Mouse (Mus musculus): ENCODE results near the gene Mpz. TPM values are rescaled to one million over a fixed set of nuclear protein-coding genes. Genes with fewer than 3 reads are reported as not detected.
"Not testable (repeated sequence)": the region's sequence is repeated elsewhere in the genome, so short reads cannot be mapped to it uniquely, and the experiment has no call there.

Gene Mpz
- total and polyA plus RNA-seq, 3 experiments, result not detected

DNA sequence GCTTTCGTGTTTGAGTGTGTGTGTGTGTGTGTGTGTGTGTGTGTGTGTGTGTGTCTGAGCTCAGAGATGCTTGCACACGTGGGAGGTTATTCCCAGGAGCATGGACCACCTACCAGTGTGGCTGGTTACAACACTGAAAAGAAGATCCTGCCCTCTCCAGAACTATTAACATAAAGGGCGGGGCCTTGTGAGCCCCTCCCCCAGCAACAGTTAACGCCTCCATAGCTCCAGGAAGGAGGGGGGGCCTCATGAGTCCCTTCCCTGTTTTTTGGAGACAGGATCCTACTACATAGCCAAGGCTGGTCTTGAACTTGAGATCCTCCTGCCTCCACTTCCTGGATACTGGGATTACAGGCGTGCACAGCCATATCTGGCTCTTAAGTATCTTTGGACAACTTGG is 28.7 kb upstream of the Mpz start:
- no peak overlapping the region for H3K4me3 ChIP-seq (ENCODE audit: low read depth, low read length)
- H3K36me3 ChIP-seq (replicated peaks), result peaks cover 7% of the 10 kb centered on the region
- no peaks in the 10 kb centered on the region; the same call in 1 of the 2 replicates for H3K27me3 ChIP-seq (ENCODE audit: insufficient read depth, low read length)
- peaks cover 25% of the 10 kb centered on the region for H3K4me1 ChIP-seq (ENCODE audit: insufficient read depth, low read depth, low read length)
- TF ChIP-seq GATA2 (IDR thresholded peaks at IDR 0.05; ENCODE audit: borderline replicate concordance, low read depth, low read length), result no peak
- no peak for TF ChIP-seq TAL1 (conservative IDR thresholded peaks at IDR 0.05; ENCODE audit: low read depth, low read length)
- TF ChIP-seq GATA1 (IDR thresholded peaks at IDR 0.05; ENCODE audit: borderline replicate concordance, low read length), result no peak
- TF ChIP-seq POLR2AphosphoS5 (IDR thresholded peaks at IDR 0.05; ENCODE audit: insufficient replicate concordance, low read depth, low read length), result no peak
- TF ChIP-seq CTCF (IDR thresholded peaks at IDR 0.05; ENCODE audit: low read depth, low read length), result no peak
- H3K9me3 ChIP-seq (replicated peaks), result no peaks in the 10 kb centered on the region
- DNase-seq (ENCODE audit: low spot score) (no peak), ATAC-seq (ENCODE audit: extremely low read depth, insufficient number of reproducible peaks, low FRiP score, poor library complexity, severe bottlenecking) (no peak)

DNA sequence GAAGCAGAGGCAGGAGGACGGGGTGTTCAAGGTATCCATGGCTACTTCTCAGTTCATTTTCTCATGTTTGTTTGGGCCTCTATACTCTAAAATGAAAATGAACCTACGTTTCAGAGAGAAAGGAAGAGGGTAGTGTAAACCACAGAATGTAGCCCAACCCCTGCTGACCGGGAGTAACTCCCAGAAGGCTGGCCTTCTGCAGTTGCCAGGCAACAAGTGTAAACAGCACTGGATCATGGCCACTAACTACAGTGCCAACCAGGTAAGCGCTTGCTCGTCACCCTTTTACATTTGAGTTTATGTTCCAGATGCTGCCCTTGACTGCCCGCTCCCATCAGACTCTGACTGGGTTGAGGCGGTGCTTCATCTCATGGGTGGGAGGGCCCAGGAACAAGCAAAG is 27.6 kb upstream of the Mpz start:
- Histone ChIP-seq H3K36me3 (replicated peaks) (peaks cover 15% of the 10 kb centered on the region), H3K27me3 (ENCODE audit: insufficient read depth, low read length) (no peaks in the 10 kb centered on the region; the same call in 1 of the 2 replicates), H3K4me1 (ENCODE audit: insufficient read depth, low read depth, low read length) (peaks cover 23% of the 10 kb centered on the region), H3K9me3 (replicated peaks) (no peaks in the 10 kb centered on the region), H3K4me3 (ENCODE audit: low read depth, low read length) (no peak overlapping the region)
- TF ChIP-seq TAL1 (conservative IDR thresholded peaks at IDR 0.05; ENCODE audit: low read depth, low read length), result no peak
- TF ChIP-seq GATA2 (IDR thresholded peaks at IDR 0.05; ENCODE audit: borderline replicate concordance, low read depth, low read length), result no peak
- no peak for TF ChIP-seq POLR2AphosphoS5 (IDR thresholded peaks at IDR 0.05; ENCODE audit: insufficient replicate concordance, low read depth, low read length)
- TF ChIP-seq CTCF (IDR thresholded peaks at IDR 0.05; ENCODE audit: low read depth, low read length), result no peak
- TF ChIP-seq GATA1 (IDR thresholded peaks at IDR 0.05; ENCODE audit: borderline replicate concordance, low read length), result no peak
- DNase-seq (ENCODE audit: low spot score), result no peak
- no peak; the same call in 1 of the 2 replicates for ATAC-seq (ENCODE audit: extremely low read depth, insufficient number of reproducible peaks, low FRiP score, poor library complexity, severe bottlenecking)

DNA sequence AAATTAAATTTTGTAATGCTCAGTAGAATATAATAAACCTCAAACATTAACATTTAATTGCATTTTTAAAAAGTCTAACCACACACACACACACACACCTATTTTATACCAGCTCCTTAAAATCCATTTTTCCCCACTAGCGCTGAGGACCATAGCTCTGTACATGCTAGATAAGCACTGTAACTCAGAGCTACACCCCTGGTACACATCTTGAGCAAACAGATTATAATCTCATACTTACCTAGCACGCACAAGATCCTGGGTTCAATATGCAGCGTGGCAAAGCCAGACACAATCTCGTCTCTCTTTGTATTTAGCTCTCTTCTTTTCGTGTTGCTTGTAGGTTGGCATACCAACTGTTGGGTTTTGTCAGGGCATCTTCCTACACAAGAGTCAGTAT is 26.1 kb upstream of the Mpz start:
- ATAC-seq (ENCODE audit: extremely low read depth, insufficient number of reproducible peaks, low FRiP score, poor library complexity, severe bottlenecking) (peak; percentile 67), DNase-seq (ENCODE audit: low spot score) (no peak)
- no peaks in the 10 kb centered on the region for H3K9me3 ChIP-seq (replicated peaks)
- H3K27me3 ChIP-seq (ENCODE audit: insufficient read depth, low read length), result no peaks in the 10 kb centered on the region; the same call in 1 of the 2 replicates
- no peak overlapping the region for H3K4me3 ChIP-seq (ENCODE audit: low read depth, low read length)
- H3K4me1 ChIP-seq (ENCODE audit: insufficient read depth, low read depth, low read length), result peaks cover 23% of the 10 kb centered on the region
- peak; percentile 32 for TF ChIP-seq TAL1 (conservative IDR thresholded peaks at IDR 0.05; ENCODE audit: low read depth, low read length)
- TF ChIP-seq CTCF (IDR thresholded peaks at IDR 0.05; ENCODE audit: low read depth, low read length), result no peak
- peaks cover 30% of the 10 kb centered on the region for H3K36me3 ChIP-seq (replicated peaks)

DNA sequence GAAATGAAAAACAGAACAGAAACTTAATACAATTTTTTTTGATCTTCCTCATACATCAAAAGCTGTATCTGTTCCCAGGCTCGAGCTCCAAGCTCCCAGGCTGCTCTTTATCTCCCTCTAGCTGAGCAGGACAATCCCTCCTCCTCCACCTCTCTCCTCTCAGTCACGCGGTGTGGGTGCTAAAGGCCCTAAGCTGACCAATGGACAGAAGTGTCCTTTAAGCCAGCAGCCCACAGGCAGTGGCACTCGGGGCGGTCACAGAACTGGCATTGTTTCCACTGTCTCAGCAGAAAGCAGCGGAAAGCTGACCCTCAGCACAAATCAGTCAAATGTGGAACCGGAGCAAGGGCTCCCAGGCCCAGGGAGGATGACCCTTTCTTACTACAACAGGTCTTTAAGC is 21.3 kb upstream of the Mpz start:
- no peaks in the 10 kb centered on the region for H3K27me3 ChIP-seq (ENCODE audit: insufficient read depth, low read length)
- H3K9me3 ChIP-seq (replicated peaks), result no peaks in the 10 kb centered on the region
- H3K36me3 ChIP-seq (replicated peaks), result peaks cover 74% of the 10 kb centered on the region
- peaks cover 8% of the 10 kb centered on the region for H3K4me1 ChIP-seq (ENCODE audit: insufficient read depth, low read depth, low read length)
- ATAC-seq (ENCODE audit: extremely low read depth, insufficient number of reproducible peaks, low FRiP score, poor library complexity, severe bottlenecking) (no peak), DNase-seq (ENCODE audit: low spot score) (no peak)
- no peak overlapping the region for H3K4me3 ChIP-seq (ENCODE audit: low read depth, low read length)
- TF ChIP-seq GATA1 (IDR thresholded peaks at IDR 0.05; ENCODE audit: borderline replicate concordance, low read length), result no peak
- TF ChIP-seq GATA2 (IDR thresholded peaks at IDR 0.05; ENCODE audit: borderline replicate concordance, low read depth, low read length), result no peak
- no peak for TF ChIP-seq CTCF (IDR thresholded peaks at IDR 0.05; ENCODE audit: low read depth, low read length)
- no peak for TF ChIP-seq TAL1 (conservative IDR thresholded peaks at IDR 0.05; ENCODE audit: low read depth, low read length)
- no peak for TF ChIP-seq POLR2AphosphoS5 (IDR thresholded peaks at IDR 0.05; ENCODE audit: insufficient replicate concordance, low read depth, low read length)

DNA sequence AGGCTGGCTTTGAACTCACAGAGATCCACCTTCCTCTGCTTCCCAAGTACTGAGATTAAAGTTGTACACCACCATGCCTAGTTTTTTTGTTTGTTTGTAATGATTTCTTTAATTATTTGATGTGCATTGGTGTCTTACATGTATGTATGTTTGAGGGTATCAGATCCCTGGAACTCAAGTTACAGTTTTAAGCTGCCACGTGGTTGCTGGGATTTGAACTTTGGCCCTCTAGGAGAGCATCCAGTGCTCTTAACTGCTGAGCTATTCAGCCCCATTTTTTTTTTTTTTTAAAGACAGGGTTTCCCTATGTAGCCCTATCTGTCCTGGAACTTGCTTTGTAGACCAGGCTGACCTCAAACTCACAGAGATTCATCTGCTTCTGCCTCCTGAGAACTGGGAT is 19.5 kb upstream of the Mpz start:
- H3K36me3 ChIP-seq (replicated peaks), result peaks cover 89% of the 10 kb centered on the region
- TF ChIP-seq GATA1 (IDR thresholded peaks at IDR 0.05; ENCODE audit: borderline replicate concordance, low read length) (no peak), TAL1 (conservative IDR thresholded peaks at IDR 0.05; ENCODE audit: low read depth, low read length) (no peak), CTCF (IDR thresholded peaks at IDR 0.05; ENCODE audit: low read depth, low read length) (no peak), POLR2AphosphoS5 (IDR thresholded peaks at IDR 0.05; ENCODE audit: insufficient replicate concordance, low read depth, low read length) (no peak), GATA2 (IDR thresholded peaks at IDR 0.05; ENCODE audit: borderline replicate concordance, low read depth, low read length) (no peak)
- no peak overlapping the region for H3K4me3 ChIP-seq (ENCODE audit: low read depth, low read length)
- ATAC-seq (ENCODE audit: extremely low read depth, insufficient number of reproducible peaks, low FRiP score, poor library complexity, severe bottlenecking) (no peak), DNase-seq (ENCODE audit: low spot score) (no peak)
- H3K27me3 ChIP-seq (ENCODE audit: insufficient read depth, low read length), result no peaks in the 10 kb centered on the region
- no peaks in the 10 kb centered on the region for H3K4me1 ChIP-seq (ENCODE audit: insufficient read depth, low read depth, low read length)
- no peaks in the 10 kb centered on the region for H3K9me3 ChIP-seq (replicated peaks)

DNA sequence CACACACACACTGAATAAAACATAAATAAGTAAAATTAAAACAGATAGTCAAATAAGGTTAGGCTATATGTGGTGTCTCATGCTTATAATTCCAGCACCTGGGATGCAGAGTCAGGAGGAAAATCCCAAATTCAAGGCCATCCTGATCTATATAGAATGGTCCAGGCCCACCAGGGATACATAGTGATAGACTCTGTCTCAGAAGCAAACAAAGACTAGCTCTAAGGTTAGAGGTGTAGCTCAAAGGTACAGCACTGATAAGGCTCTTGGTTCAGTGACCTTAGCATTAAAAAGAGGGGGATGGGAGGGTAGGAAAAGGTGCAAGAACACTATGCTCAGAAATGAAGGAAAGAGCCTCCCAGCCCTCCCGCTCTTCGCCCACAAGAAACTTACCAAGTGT is 14.9 kb upstream of the Mpz start:
- TF ChIP-seq GATA2 (IDR thresholded peaks at IDR 0.05; ENCODE audit: borderline replicate concordance, low read depth, low read length) (no peak), POLR2AphosphoS5 (IDR thresholded peaks at IDR 0.05; ENCODE audit: insufficient replicate concordance, low read depth, low read length) (no peak), CTCF (IDR thresholded peaks at IDR 0.05; ENCODE audit: low read depth, low read length) (no peak), TAL1 (conservative IDR thresholded peaks at IDR 0.05; ENCODE audit: low read depth, low read length) (no peak), GATA1 (IDR thresholded peaks at IDR 0.05; ENCODE audit: borderline replicate concordance, low read length) (no peak)
- ATAC-seq (ENCODE audit: extremely low read depth, insufficient number of reproducible peaks, low FRiP score, poor library complexity, severe bottlenecking), result no peak; the same call in 1 of the 2 replicates
- Histone ChIP-seq H3K36me3 (replicated peaks) (peaks cover 88% of the 10 kb centered on the region), H3K9me3 (replicated peaks) (no peaks in the 10 kb centered on the region), H3K4me1 (ENCODE audit: insufficient read depth, low read depth, low read length) (no peaks in the 10 kb centered on the region), H3K4me3 (ENCODE audit: low read depth, low read length) (no peak overlapping the region), H3K27me3 (ENCODE audit: insufficient read depth, low read length) (no peaks in the 10 kb centered on the region)
- no peak for DNase-seq (ENCODE audit: low spot score)

DNA sequence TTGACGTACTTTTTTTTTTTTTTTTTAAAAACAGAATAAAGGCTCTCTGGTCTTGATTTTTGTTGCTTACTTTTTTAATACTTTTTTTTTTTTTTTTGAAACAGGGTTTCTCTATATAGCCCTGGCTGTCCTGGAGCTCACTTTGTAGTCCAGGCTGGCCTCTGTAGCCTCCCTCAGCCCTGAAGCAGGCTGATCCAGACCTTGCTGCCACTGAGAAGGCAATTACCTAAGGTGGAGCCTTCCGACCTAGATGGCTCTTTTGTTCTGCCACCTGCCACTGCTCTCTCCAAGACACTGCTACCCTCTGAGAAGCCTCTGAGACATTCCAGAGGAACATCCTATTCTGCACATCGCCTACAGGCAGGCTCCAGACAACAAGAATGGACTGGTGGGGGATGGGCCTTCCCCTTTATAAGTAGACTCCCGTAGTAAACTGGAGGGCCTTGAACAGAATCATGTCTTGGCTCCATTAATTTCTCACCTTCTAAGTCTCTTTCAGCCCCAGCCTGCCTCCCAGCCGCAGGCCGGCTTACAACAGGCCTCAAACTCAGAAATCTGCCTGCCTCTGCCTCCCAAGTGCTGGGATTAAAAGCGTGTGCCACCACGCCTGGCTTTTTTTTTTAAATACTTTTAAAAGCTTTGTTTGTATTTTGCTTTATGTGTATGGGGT is 12.9 kb upstream of the Mpz start:
- H3K36me3 ChIP-seq (replicated peaks), result peaks cover 89% of the 10 kb centered on the region
- H3K4me3 ChIP-seq (ENCODE audit: low read depth, low read length); H3K27me3 ChIP-seq (ENCODE audit: insufficient read depth, low read length); DNase-seq (ENCODE audit: low spot score); H3K9me3 ChIP-seq (replicated peaks); ATAC-seq (ENCODE audit: extremely low read depth, insufficient number of reproducible peaks, low FRiP score, poor library complexity, severe bottlenecking); H3K4me1 ChIP-seq (ENCODE audit: insufficient read depth, low read depth, low read length): not testable (repeated sequence)

DNA sequence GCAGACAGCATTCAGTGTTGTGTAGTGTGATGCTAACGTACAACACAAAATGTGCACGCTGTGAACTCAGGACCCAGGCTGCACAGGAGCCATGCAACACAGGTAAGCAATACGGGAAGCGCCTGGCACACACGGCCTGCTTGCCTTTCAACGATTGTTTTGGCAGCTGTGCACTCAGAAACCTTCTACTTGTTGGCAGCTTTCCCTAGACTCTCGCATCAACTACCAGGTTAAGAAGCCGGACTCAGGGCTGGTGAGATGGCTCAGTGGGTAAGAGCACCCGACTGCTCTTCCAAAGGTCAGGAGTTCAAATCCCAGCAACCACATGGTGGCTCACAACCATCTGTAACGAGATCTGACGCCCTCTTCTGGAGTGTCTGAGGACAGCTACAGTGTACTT is 7.5 kb upstream of the Mpz start:
- H3K4me1 ChIP-seq (ENCODE audit: insufficient read depth, low read depth, low read length); H3K4me3 ChIP-seq (ENCODE audit: low read depth, low read length); DNase-seq (ENCODE audit: low spot score); H3K9me3 ChIP-seq (replicated peaks); H3K27me3 ChIP-seq (ENCODE audit: insufficient read depth, low read length); ATAC-seq (ENCODE audit: extremely low read depth, insufficient number of reproducible peaks, low FRiP score, poor library complexity, severe bottlenecking): not testable (repeated sequence)
- peaks cover 80% of the 10 kb centered on the region for H3K36me3 ChIP-seq (replicated peaks)

Measured in G1E (cell line).